Mouse (Mus musculus): Measurements from ENCODE around the gene Tab2.
"Not testable (repeated sequence)": the region's sequence is repeated elsewhere in the genome, so short reads cannot be mapped to it uniquely, and the experiment has no call there.

Tab2 gene

DNA sequence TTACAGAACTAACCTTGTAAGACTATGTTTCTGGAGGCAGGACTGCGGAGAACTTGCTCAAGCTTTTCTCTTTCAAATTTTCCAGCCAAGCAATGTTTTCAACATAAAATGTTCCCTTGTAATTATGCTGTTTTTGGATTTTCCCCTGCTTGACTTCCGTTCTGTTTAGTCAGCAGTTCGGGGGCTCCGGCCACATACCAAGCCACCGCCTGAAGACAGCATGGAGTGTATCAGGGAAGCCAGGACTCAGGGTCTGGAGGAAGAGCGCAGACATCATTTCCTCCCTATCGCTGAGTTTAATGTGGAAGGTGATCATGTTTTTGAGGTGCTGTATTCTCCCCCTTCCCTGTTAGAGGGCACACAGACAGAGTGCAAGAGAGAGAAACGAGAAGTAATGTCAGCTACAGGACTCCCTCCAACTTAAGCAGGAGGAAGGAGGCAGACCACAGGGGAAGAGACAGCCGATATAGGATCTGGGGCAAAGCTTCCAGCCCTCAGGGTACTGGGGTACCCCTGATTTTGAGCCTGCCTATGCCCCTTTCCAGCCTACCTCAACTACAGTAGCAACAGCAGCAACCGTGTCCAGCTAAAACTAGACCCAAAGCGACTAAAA, 67.7 kb downstream of the Tab2 start:
- DNase-seq, result no peak

DNA sequence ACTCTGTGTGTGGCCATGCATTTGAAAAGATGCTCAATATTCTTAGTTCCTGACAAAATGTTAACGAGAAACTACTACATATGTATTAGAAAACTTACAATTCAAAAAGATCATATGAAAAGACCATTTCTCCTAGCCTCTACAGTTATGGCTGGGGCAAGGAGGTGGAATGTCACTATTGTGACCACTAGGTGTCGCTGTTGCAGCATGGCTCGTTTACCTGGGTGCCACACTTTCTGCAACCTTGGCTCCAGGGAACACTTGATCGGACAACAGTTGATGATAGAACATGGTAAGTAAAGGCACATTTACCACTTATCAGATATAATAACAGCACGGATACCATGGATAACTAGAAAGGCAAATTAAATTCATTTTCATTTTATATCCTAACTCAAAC, 72.5 kb downstream of the Tab2 start:
- DNase-seq, result peak; percentile 65

DNA sequence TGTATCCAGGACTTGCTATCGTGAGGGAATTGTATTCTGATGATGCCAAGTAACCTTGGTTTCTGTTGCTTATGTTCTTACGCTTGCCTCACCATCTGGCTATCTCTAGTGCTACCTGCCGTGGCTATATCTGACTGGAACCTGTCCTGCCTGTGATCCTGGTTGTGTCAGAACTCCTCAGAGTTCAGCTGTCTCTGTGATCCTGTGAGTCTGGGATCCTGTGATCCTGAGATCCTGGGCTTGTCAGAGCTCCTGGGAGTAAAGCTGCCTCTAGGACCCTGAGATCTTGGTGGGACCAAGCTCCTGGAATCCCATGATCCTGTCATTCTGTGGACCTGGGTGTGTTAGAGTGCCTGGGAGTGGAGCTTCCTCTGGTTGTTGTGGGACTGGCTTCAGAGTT, 74.1 kb downstream of the Tab2 start:
- DNase-seq, result no peak

DNA sequence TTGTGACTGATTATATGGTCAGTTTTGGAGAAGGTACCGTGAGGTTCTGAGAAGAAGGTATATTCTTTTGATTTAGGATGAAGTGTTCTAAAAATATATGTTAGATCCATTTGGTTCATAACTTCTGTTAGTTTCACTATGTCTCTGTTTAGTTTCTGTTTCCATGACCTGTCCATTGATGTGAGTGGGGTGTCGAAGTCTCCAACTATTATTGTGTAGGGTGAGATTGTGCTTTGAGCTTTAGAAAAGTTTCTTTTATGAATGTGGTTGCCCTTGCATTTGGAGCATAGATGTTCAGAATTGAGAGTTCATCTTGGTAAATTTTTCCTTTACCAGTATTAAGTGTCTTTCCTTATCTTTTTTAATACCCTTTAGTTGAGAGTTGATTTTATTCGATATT, 75.7 kb downstream of the Tab2 start:
- not testable (repeated sequence) for DNase-seq

DNA sequence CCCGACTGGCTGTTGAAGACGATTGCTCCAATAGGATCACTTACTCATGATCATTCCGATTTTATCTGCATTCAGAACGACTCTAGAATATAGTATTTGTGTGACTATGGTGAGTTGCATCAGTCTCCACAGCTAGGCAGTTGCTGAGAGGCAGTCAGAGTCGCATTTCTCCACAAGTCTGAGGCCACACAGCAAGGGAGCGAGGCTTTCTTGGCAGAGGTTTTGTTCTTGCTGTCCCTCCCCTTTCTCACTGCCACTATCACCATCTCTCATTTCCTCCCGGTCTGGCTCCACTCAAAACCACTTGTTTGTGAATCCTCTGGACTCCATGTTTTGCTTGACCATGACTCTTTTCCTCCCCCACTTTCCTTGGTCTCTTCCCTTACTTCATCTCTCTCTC, 81.8 kb downstream of the Tab2 start:
- no peak for DNase-seq

DNA sequence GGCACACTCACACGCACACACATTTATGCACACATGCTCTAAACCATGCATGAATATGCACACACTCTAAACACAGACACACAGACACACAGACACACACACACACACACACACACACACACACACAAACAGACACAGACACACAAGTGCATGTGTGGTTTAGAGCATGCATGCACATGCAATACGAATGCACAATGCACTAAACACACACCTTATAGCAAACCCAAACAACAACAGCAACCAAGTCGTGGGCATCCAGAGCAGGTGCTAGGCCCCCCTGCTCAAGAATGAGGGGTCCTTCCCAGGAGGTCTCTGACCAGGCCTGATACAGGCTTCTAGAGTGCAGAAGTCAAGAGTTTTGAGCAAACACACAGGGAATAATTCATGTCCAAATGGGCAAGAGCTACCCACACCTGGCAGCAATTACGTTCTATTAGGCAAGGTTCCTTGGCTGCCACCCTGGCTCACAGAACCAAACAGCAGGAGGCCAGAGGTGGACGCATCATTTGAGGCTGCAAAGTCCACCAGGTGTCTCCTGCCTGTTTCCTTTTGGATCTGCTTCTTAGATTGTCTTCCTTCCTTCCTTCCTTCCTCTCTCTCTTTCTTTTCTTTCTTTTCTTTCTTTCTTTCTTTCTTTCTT, 84.5 kb downstream of the Tab2 start:
- DNase-seq, result no peak

DNA sequence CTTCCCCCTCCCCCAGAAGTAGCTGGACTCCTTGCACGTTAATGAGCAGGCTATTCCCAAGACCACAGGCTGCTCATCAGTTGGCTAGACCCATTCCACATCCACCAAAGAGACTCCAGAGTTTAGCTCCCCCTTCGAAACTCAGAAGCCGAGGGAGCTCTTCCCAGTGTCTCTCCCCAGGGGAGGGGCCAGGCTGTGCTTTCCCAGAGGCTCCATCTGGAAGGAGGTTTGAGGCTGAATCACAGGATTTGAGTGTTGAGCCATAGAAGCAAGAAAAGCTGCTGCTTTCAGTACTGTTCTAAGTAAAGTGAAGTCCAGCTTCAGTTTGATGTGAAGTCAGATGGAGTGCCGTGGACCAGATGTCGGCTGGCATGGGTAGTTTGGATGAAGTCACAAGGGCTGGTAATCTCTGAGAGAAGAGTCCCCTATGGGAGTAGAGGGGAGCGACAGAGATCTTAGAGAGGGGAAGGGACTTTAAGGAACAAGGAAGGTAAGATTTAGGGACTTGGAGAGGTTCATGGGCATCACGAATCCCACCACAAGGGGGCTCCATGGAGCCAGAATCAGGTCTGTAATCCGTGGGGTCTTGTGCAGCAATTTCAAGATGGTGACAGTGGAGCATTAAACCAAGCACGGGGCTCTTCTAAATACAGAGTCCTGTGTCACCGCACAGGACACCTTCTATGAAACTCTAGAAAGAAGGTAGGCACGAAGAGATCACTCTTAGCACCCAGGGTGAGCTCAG, 85.3 kb downstream of the Tab2 start:
- DNase-seq, result peak; percentile 46

DNA sequence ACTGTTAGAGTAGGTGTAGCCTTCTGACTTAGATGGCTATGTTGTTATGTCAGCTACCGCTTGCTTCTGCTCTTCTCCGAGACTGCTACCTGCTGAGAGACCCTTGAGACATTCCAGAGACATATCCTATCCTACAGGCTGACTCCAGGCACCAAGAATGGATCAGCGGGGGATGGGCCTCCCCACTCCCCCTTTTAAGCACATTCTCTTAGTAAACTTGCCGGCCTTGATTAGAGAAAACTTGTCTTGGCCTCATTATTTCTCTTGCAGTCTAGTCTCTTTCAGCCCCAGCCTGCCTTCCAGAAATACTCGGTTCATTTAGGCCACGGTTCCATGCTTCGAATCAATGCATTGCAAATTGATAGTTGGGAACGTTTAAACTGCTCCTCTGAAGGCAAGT, 86.3 kb downstream of the Tab2 start:
- no peak for DNase-seq

DNA sequence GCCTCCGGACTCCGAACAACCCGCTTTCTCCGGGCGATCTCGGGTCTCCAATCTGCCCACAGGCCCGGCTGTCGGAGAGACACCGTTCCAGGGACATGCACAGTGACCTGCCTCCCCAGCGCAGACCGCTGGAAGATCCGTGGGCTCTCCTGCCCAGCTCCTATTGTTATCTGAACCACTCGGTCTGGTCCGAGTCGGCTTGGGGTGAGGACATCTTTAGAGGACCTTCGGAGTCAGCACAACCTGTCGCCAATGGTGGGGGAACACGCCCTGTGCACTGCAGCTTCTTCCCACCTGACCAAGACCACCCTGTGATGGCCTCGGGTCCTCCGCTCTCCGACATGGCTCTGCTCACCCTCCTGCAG, 88.4 kb downstream of the Tab2 start:
- DNase-seq, result no peak

DNA sequence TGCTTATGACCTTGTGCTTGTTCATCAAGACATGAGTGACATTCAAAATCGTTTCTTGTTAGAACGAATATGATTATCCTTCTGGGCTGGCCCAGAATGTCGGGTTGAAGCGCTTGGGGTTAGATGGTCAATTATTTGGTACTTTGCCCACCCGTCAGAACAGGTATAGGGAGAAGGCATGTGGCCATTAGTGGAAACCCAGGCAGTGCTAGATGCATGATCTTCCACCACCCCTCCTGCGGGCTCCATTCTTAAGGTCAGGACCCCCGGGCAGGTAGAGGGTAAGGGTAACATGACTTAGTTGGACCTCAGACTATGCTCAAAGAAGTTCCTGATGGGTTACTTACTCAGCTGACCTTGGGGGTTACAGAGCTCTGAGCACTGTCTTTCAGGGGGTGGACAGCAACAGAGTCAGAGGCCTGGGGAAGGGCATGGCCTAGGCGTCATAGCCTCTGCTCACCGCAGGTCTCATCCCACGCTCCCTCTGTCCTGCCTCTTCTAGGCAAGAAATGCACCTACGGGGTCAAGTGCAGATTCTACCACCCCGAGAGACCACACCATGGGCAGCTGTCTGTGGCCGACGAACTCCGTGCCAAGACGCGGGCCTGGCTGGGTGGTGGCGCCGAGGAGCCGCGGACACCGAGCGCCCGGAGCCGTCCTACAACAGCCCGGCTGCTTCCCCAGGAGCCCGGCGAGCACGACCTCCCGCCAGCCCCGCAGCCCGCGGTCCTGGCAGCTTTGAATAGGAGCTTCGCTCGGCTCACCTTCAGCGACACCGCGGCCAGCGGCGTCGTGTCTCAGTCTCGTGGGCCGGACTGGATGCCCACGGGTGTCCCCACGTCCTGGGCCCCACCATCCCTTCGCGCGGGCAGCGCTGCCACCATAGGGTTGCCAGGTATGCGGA, 89.0 kb downstream of the Tab2 start:
- no peak for DNase-seq

DNA sequence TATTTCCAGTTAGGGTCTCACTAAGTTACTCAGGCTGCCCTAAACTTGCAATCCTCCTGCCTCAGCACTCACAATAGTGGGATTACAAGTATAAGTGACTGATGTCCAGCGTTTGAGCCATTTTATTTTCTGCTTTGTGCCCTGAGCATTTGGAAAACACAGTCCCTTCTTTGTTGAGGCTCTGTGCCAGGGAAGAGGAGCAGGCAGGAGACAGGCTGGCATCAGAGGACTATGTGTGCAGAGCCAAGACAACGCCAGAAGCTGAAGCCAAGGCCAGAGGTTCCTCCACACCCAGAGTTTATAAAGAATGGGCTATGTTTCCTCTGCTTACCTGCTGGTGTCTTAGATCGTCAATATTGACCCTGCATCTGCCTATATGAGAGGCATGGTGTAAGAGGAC, 91.2 kb downstream of the Tab2 start:
- no peak for DNase-seq

DNA sequence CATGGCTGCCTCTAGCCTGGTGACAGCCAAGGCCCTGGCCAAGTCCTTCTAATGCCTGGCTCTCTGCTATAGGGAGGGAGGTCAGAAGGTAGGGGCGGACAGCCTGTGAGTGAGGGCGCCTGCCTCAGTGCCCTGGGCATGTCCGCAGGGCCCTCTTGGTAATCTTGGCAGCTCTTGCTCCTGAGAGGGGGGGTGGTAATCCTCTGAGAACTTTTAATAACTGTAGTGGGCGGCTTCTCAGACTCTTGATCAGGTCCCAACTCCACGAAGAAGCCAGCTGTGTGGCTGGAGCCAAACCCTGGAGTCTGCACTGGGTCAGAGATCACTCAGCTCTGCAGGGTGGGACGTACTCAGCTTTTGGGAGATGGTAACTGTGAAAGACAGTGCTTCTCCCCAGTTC, 91.8 kb downstream of the Tab2 start:
- DNase-seq, result no peak

DNA sequence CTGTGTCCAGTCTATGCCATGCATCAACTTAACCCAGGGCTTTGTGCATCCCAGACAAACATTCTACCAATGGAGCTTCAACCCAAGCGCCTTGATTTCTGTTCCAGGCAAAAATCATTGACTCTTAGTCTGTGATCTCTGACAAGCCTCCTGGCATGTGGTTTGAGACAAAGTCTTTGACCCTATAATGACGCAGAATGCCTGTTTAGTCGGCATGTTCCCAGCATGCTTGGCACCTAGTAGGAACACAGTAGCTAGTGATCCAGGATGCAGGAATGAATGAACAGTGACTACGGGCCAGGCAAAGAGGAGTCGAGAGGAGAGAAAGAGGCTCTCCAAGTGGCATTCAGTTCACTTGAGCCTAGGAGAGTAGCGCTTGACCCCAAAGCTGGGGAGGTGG, 92.6 kb downstream of the Tab2 start:
- DNase-seq, result no peak

DNA sequence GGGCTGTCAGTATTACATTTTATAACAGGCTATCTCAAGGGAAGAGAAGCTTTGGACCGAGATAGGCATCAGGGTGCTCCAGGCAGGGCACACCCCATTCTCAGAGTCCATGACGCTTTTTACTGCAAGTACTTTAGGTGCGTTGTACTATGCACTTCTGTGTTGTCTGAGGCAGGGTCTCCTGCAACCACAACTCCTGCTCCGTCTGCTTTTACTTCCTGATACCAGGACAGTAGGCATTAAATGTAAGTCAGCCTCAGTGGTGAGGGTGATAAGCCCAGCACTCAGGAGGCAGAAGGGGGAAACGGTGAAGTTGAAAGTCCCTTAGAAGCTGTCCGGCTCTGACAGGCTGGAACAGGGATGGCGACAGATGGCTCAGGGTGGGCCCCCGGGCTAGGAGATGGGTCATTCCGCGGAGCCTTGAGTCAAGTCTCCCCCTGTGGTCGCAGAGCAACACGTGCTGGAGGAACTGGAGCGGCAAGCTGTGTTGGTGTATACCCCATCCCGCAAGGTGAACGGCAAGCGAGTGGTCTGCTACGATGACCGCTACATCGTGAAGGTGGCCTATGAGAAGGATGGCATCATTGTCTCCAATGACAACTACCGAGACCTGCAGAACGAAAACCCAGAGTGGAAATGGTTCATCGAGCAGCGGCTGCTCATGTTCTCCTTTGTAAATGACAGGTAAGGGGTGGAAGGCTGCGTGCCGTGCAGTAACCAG, 93.9 kb downstream of the Tab2 start:
- DNase-seq, result no peak

DNA sequence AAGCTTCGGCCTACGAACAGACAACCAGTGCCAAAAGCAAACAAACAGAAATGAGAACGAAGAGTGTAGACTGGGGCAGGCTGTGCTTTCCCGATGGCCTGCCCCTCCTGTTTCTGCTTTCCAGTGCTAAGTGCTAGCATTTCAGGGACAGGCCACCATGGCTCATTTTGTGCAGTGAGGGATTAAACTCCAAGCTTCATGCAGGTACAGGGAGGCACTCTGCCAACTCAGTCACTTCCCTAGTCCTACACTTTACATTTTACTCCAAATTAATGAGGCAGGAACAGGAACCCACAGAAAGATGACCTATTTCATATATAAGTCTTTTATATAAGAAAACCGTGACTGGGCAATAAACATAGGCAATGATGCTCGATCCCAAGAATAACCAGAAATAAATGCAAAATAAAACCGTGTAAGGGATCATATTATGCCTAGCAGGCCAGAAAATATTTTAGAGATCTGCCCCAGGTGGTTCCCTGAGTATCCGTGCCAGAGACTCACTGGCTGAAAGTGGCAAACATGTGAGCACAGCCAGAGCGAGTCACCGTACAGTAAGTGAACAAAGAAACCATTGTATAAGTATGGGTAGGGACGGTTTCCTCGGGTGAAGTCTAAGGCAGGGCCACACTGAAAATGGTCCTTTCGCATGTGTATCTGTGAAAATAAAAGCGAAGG, 94.6 kb downstream of the Tab2 start:
- no peak for DNase-seq

DNA sequence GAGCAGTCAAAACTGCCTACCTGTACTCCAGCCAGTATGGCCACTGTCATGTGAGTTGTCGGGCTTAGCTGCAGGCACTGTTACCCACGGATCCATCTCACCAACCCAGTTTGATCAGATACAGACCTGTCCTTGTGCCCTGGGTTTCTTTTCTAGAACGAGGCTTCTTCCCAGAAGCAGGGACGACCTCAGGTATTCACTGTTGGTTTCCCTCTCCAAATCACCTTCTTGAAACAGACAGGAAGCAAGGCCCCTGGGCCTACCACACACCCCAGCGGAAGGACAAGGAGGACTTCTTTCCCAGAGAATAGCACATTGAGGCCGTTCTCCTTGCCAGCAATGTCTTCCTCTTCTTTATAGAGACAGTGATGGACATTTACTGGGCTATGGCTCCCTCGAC, 95.5 kb downstream of the Tab2 start:
- DNase-seq, result no peak
